Mouse (Mus musculus): ENCODE data around the gene Tbx20. TPM values are rescaled to one million over a fixed set of nuclear protein-coding genes. Genes with fewer than 3 reads are reported as not detected.

Gene Tbx20
- polyA plus RNA-seq, 1 experiment, result not detected

Other genes with a start within 250 kb of the Tbx20 start
- gene Cypt4, start 149.1 kb downstream of the Tbx20 start, polyA plus RNA-seq (2012; ENCODE audit: insufficient read depth, insufficient read length, missing spikeins), result not detected in 2 replicates
- gene Dpy19l2, start 78.0 kb downstream of the Tbx20 start, polyA plus RNA-seq (2012; ENCODE audit: insufficient read depth, insufficient read length, missing spikeins), result not detected in 2 replicates